ENCODE assay signal across 24 mouse cellular contexts in genomic region chr8:26287665-26288064, GRCm38 (mm10).
A peak's percentile ranks its signal among the peaks of the same experiment; 100 is the strongest.
DNase-seq lines count a peak whose midpoint lies in the region; ATAC-seq and TF ChIP-seq lines count a peak whose summit lies in the region.
"Had no signal": no experiment of that assay in that cellular context is flagged by ENCODE, and none has a peak within 500 bp of the region (broad histone marks: within the 10 kb centered on the region; RNA-seq: fewer than 3 reads in every experiment).

No protein-coding gene starts in this region.

- H3K4me2 ChIP-seq in hindbrain, embryonic 15.5 days: no peak overlapping the region
- no peak overlapping the region for H3K4me2 ChIP-seq in hindbrain, embryonic 11.5 days (replicated peaks; ENCODE audit: low read depth, low read length)
- H3K4me2 ChIP-seq in midbrain, postnatal 0 days (ENCODE audit: low read depth, low read length, poor library complexity, severe bottlenecking): no peak overlapping the region
- H3K4me2 ChIP-seq in midbrain, embryonic 13.5 days (replicated peaks): no peak overlapping the region
- 0 out of 2 replicates have a peak overlapping the region, but pooled peaks have one; percentile 14 for H3K4me2 ChIP-seq in limb, embryonic 14.5 days (replicated peaks; ENCODE audit: low read depth, low read length, severe bottlenecking)
- H3K4me2 ChIP-seq: embryonic facial prominence, embryonic 13.5 days; heart, embryonic 11.5 days; limb, embryonic 12.5 days; midbrain, embryonic 15.5 days had no signal

- peaks cover 5% of the 10 kb centered on the region for H3K4me1 ChIP-seq in hindbrain, embryonic 15.5 days (replicated peaks)
- H3K4me1 ChIP-seq in hindbrain, embryonic 11.5 days (replicated peaks; ENCODE audit: control insufficient read depth, insufficient read depth, low read length): no peaks in the 10 kb centered on the region
- H3K4me1 ChIP-seq in midbrain, postnatal 0 days (ENCODE audit: insufficient read depth, low read length): peaks cover 4% of the 10 kb centered on the region; the same call in 1 of the 2 replicates
- no peaks in the 10 kb centered on the region for H3K4me1 ChIP-seq in midbrain, embryonic 13.5 days (replicated peaks)
- H3K4me1 ChIP-seq in limb, embryonic 14.5 days (ENCODE audit: control insufficient read depth, insufficient read depth, low read length): peaks cover 12% of the 10 kb centered on the region; the same call in 1 of the 2 replicates
- H3K4me1 ChIP-seq: megakaryocyte, embryonic 14.5 days; midbrain, embryonic 15.5 days had no signal

- ATAC-seq in cerebellum, adult (ENCODE audit: insufficient number of reproducible peaks, low FRiP score, low TSS enrichment): peak; percentile 31; the same call in 1 of the 2 replicates
- ATAC-seq in hindbrain, embryonic 15.5 days (ENCODE audit: low FRiP score, low read depth): peak; percentile 81
- no peak for ATAC-seq in hindbrain, embryonic 11.5 days (ENCODE audit: low FRiP score)
- ATAC-seq in midbrain, postnatal 0 days (ENCODE audit: low FRiP score): no peak; the same call in 1 of the 2 replicates
- ATAC-seq in midbrain, embryonic 13.5 days: no peak
- ATAC-seq in limb, embryonic 14.5 days (ENCODE audit: low FRiP score, low read depth): no peak
- ATAC-seq: CD4-positive, CD25-positive, alpha-beta regulatory T cell, adult 4 months; forebrain, postnatal 0 days; liver, postnatal 0 days; midbrain, embryonic 15.5 days had no signal

- TF ChIP-seq POLR2A in limb, embryonic 14.5 days (IDR thresholded peaks at IDR 0.05; ENCODE audit: borderline replicate concordance, extremely low read depth, insufficient read depth, insufficient read length): no peak

- no peak for TF ChIP-seq CTCF in midbrain, postnatal 0 days (IDR thresholded peaks at IDR 0.05)

- no peak for DNase-seq in cerebellum, adult 8-10 months
- DNase-seq in hindbrain, embryonic 11.5 days (ENCODE audit: low spot score): no peak
- DNase-seq in midbrain, postnatal 0 days (ENCODE audit: low spot score): peak; percentile 85
- no peak for DNase-seq in limb, embryonic 14.5 days (ENCODE audit: low spot score)
- no peak for DNase-seq in thymus, postnatal 4 days
- DNase-seq: adrenal gland, postnatal 25 days; forebrain, postnatal 0 days; gastrocnemius, postnatal 36 days; heart, postnatal 10 days; kidney, adult 2 months; layer of hippocampus, adult 9-11 months; liver, postnatal 0 days; lung, postnatal 10 days had no signal

- H3K36me3 ChIP-seq in hindbrain, embryonic 15.5 days: no peaks in the 10 kb centered on the region
- no peaks in the 10 kb centered on the region for H3K36me3 ChIP-seq in hindbrain, embryonic 11.5 days (ENCODE audit: control insufficient read depth, insufficient read depth, low read length)
- no peaks in the 10 kb centered on the region for H3K36me3 ChIP-seq in midbrain, postnatal 0 days (ENCODE audit: insufficient read depth, low read length)
- no peaks in the 10 kb centered on the region for H3K36me3 ChIP-seq in midbrain, embryonic 13.5 days
- no peaks in the 10 kb centered on the region for H3K36me3 ChIP-seq in limb, embryonic 14.5 days (ENCODE audit: control insufficient read depth, insufficient read depth, low read length)
- H3K36me3 ChIP-seq: embryonic facial prominence, embryonic 13.5 days; limb, embryonic 12.5 days; midbrain, embryonic 15.5 days had no signal

- no peak overlapping the region for H3K4me3 ChIP-seq in hindbrain, embryonic 15.5 days
- H3K4me3 ChIP-seq in hindbrain, embryonic 11.5 days (ENCODE audit: low read depth, low read length): no peak overlapping the region
- no peak overlapping the region for H3K4me3 ChIP-seq in midbrain, postnatal 0 days (ENCODE audit: low read depth, low read length)
- H3K4me3 ChIP-seq in midbrain, embryonic 13.5 days (replicated peaks): no peak overlapping the region
- no peak overlapping the region for H3K4me3 ChIP-seq in limb, embryonic 14.5 days (replicated peaks; ENCODE audit: low read length)
- H3K4me3 ChIP-seq: embryonic facial prominence, embryonic 13.5 days; left cerebral cortex, adult 2 months; limb, embryonic 12.5 days; megakaryocyte, embryonic 14.5 days; midbrain, embryonic 15.5 days had no signal

- H3K27ac ChIP-seq in hindbrain, embryonic 15.5 days (replicated peaks): no peak overlapping the region
- no peak overlapping the region for H3K27ac ChIP-seq in hindbrain, embryonic 11.5 days (ENCODE audit: low read depth, low read length)
- no peak overlapping the region for H3K27ac ChIP-seq in midbrain, postnatal 0 days (ENCODE audit: low read depth, low read length)
- no peak overlapping the region for H3K27ac ChIP-seq in midbrain, embryonic 13.5 days
- H3K27ac ChIP-seq in limb, embryonic 14.5 days (replicated peaks; ENCODE audit: low read depth, low read length): no peak overlapping the region
- H3K27ac ChIP-seq: embryonic facial prominence, embryonic 13.5 days; left cerebral cortex, adult 2 months; limb, embryonic 12.5 days; midbrain, embryonic 15.5 days; stomach, postnatal 0 days had no signal

- H3K9ac ChIP-seq in hindbrain, embryonic 15.5 days: no peak overlapping the region
- H3K9ac ChIP-seq in hindbrain, embryonic 11.5 days (ENCODE audit: low read depth, low read length): no peak overlapping the region
- no peak overlapping the region for H3K9ac ChIP-seq in midbrain, postnatal 0 days (replicated peaks; ENCODE audit: low read length, poor library complexity, severe bottlenecking)
- H3K9ac ChIP-seq in midbrain, embryonic 13.5 days (replicated peaks): no peak overlapping the region
- no peak overlapping the region for H3K9ac ChIP-seq in limb, embryonic 14.5 days (ENCODE audit: low read depth, low read length, severe bottlenecking)
- H3K9ac ChIP-seq: embryonic facial prominence, embryonic 13.5 days; forebrain, postnatal 0 days; limb, embryonic 12.5 days; liver, postnatal 0 days; midbrain, embryonic 15.5 days had no signal

- no peaks in the 10 kb centered on the region; the same call in 1 of the 2 replicates for H3K27me3 ChIP-seq in hindbrain, embryonic 15.5 days
- no peaks in the 10 kb centered on the region for H3K27me3 ChIP-seq in hindbrain, embryonic 11.5 days (ENCODE audit: control insufficient read depth, insufficient read depth, low read length)
- no peaks in the 10 kb centered on the region for H3K27me3 ChIP-seq in midbrain, postnatal 0 days (ENCODE audit: insufficient read depth, low read length)
- H3K27me3 ChIP-seq in midbrain, embryonic 13.5 days: no peaks in the 10 kb centered on the region
- no peaks in the 10 kb centered on the region for H3K27me3 ChIP-seq in limb, embryonic 14.5 days (ENCODE audit: control insufficient read depth, insufficient read depth, low read length)
- H3K27me3 ChIP-seq: embryonic facial prominence, embryonic 13.5 days; limb, embryonic 12.5 days; megakaryocyte, embryonic 14.5 days; midbrain, embryonic 15.5 days had no signal

- no peaks in the 10 kb centered on the region for H3K9me3 ChIP-seq in hindbrain, embryonic 15.5 days
- H3K9me3 ChIP-seq in hindbrain, embryonic 11.5 days (ENCODE audit: control insufficient read depth, low read length): no peaks in the 10 kb centered on the region
- H3K9me3 ChIP-seq in midbrain, postnatal 0 days (ENCODE audit: low read length): no peaks in the 10 kb centered on the region
- H3K9me3 ChIP-seq in midbrain, embryonic 13.5 days: no peaks in the 10 kb centered on the region
- H3K9me3 ChIP-seq in limb, embryonic 14.5 days (ENCODE audit: control insufficient read depth, low read length): no peaks in the 10 kb centered on the region
- H3K9me3 ChIP-seq: megakaryocyte, embryonic 14.5 days; midbrain, embryonic 15.5 days had no signal

- 39% methylated on average over 6 of the region's 6 CpGs for WGBS in hindbrain, embryonic 15.5 days
- WGBS in hindbrain, embryonic 11.5 days: 48% methylated on average over 6 of the region's 6 CpGs
- 45% methylated on average over 6 of the region's 6 CpGs for WGBS in midbrain, postnatal 0 days
- WGBS in midbrain, embryonic 13.5 days: 63% methylated on average over 6 of the region's 6 CpGs
- WGBS in limb, embryonic 14.5 days: 23% methylated on average over 6 of the region's 6 CpGs

Comparison
In these comparisons a context has a peak if more than half of its experiments do, and no peak if none do; other contexts are left out.
1. ATAC-seq: peak in cerebellum, adult (single experiment) and hindbrain, embryonic 15.5 days (single experiment); none in hindbrain, embryonic 11.5 days (single experiment), midbrain, postnatal 0 days (single experiment), midbrain, embryonic 13.5 days (single experiment) and limb, embryonic 14.5 days (single experiment).